Mouse (Mus musculus) C2C12 (cell line): ENCODE measurements around the gene Arsa. TPM values are rescaled to one million over a fixed set of nuclear protein-coding genes. Genes with fewer than 3 reads are reported as not detected.

ENCODE experiments used
- H3K27me3 ChIP-seq: one replicate; pipeline ENCODE4 v1.6.1; 2011; ENCODE audit not compliant: control insufficient read depth, insufficient read depth, insufficient read length
- H3K36me3 ChIP-seq: one replicate; pipeline ENCODE4 v1.6.1; 2011; ENCODE audit not compliant: control insufficient read depth, insufficient read depth
- H3K4me3 ChIP-seq: one replicate; pipeline ENCODE4 v1.5.1; 2011; ENCODE audit warnings: mild to moderate bottlenecking, control low read depth; ENCODE audit not compliant: poor library complexity, insufficient read depth, severe bottlenecking
- H3K79me2 ChIP-seq: one replicate; pipeline ENCODE4 v1.6.1; 2011; ENCODE audit not compliant: control insufficient read depth, insufficient read depth
- H3K79me3 ChIP-seq: one replicate; pipeline ENCODE4 v1.6.1; 2011; ENCODE audit warnings: low read depth, control low read depth
- H3ac ChIP-seq: one replicate; pipeline ENCODE3; 2011; ENCODE audit warnings: low read depth; ENCODE audit not compliant: control insufficient read depth, insufficient read length
- CEBPB ChIP-seq: IDR thresholded peaks from one replicate; pipeline ENCODE4 v1.6.1; 2011; ENCODE audit warnings: low read depth, mild to moderate bottlenecking, control low read depth, moderate library complexity
- CTCF ChIP-seq: IDR thresholded peaks from one replicate; pipeline ENCODE4 v1.5.1; 2011; ENCODE audit not compliant: control insufficient read depth, insufficient read depth, insufficient read length
- FOSL1 ChIP-seq: IDR thresholded peaks from one replicate; pipeline ENCODE4 v1.8.0; 2011; ENCODE audit warnings: mild to moderate bottlenecking, low read length; ENCODE audit not compliant: poor library complexity, insufficient read depth, severe bottlenecking
- MAX ChIP-seq: IDR thresholded peaks from one replicate; pipeline ENCODE4 v1.6.1; 2011; ENCODE audit warnings: mild to moderate bottlenecking, control low read depth
- MYOD1 ChIP-seq: IDR thresholded peaks from one replicate; pipeline ENCODE4 v1.6.1; 2011; ENCODE audit warnings: low read depth; ENCODE audit not compliant: control insufficient read depth, insufficient read length
- MYOG ChIP-seq: IDR thresholded peaks from one replicate; pipeline ENCODE4 v1.6.1; 2011; ENCODE audit not compliant: control insufficient read depth, insufficient read length; ENCODE audit errors: extremely low read depth
- USF1 ChIP-seq: IDR thresholded peaks from one replicate; pipeline ENCODE4 v1.6.1; 2011; ENCODE audit warnings: low read depth, mild to moderate bottlenecking, control low read depth, moderate library complexity
- polyA plus RNA-seq: library from polyadenylated mRNA; unstranded; fragments of >200 nt; fragmentation: generic; extraction: Trizol; gene quantifications from one replicate; pipeline ENCODE4 v1.2.1, GENCODE M21; 2012; ENCODE audit warnings: missing spikeins

The Arsa gene
- polyA plus RNA-seq, 1 experiment = 22.3 TPM

DNA sequence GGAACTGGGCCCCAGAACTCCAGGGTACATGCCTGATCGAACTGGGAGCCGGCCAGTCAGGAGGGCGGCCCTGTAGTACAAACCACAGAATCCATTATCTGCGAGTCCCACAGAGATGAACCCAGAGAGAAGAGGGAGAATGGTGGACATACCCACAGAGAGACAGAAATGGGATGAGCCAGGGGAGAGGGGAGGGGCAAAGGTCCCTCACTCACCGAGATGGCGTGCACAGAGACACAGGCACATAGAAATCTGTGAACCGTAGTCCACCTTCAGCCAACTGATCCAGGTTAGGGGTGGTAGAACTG lies 2.0 kb downstream of the Arsa start:
- H3K4me3 ChIP-seq = peak overlapping the region; percentile 45
- no peaks in the 10 kb centered on the region for H3K36me3 ChIP-seq
- H3K79me3 ChIP-seq = no peaks in the 10 kb centered on the region
- H3K79me2 ChIP-seq = no peaks in the 10 kb centered on the region
- no peak for TF ChIP-seq MAX
- no peak for TF ChIP-seq FOSL1
- no peak for TF ChIP-seq MYOG
- TF ChIP-seq USF1 = no peak
- no peak for TF ChIP-seq MYOD1
- TF ChIP-seq CTCF = no peak
- TF ChIP-seq CEBPB = no peak
- no peak overlapping the region for H3ac ChIP-seq
- no peaks in the 10 kb centered on the region for H3K27me3 ChIP-seq

DNA sequence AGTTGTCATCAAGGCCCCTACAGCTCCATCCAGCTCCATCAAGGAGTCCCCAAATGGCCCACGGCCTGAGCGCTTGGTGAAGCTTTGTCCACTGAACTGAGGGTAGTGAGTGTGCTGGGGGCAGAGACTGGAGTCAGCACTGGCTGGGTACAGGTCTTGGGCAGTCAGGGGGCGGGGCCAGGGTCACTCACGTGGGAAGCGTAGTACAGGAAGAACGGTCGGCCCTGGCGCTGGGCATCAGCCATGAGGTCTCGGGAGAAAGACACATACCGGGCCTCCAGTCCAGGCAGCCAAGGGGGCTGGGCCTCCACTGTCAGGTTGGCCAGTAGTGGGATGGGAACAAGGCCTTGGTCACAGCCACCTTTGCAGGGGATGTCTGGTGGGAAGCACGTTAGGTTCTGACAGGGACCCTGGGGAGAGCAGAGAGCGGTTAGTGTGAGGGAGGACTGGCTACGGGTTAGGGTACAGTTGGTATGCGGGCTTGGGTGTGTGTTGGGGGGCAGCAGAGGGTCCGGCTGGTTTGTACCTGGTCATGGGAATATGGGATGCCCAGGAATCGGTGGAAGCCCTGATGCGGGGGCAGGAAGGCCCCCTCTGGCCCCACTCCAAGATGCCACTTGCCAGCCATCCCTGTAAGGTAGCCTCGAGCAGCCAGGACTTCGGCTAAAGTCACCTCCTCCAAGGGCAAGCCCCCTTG lies 2.5 kb downstream of the Arsa start:
- no peak overlapping the region for H3K4me3 ChIP-seq
- TF ChIP-seq CTCF (no peak), FOSL1 (no peak), MYOD1 (no peak), CEBPB (no peak), MAX (no peak), MYOG (no peak), USF1 (no peak)
- no peaks in the 10 kb centered on the region for H3K79me2 ChIP-seq
- no peaks in the 10 kb centered on the region for H3K79me3 ChIP-seq
- no peaks in the 10 kb centered on the region for H3K27me3 ChIP-seq
- H3K36me3 ChIP-seq = no peaks in the 10 kb centered on the region
- no peak overlapping the region for H3ac ChIP-seq

DNA sequence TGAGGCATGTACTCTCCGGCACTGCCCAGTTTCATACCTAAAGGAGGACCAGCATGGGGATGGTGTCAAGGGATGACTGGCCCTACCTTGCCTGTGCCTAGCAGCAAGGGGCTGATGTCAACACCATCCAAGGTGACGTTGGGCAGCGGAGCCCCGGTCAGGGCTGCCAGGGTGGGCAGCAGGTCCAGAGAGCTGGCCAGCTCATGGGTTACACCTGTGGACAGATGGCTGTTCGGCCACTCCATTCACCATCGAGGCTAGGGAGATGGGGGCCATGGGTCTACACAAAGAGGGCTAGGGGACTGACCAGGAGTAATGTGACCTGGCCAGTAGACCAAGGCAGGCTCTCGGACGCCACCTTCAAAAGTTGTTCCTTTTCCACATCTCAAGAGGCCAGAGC lies 3.3 kb downstream of the Arsa start:
- no peak for TF ChIP-seq MYOG
- TF ChIP-seq MAX = no peak
- no peak for TF ChIP-seq CTCF
- no peak for TF ChIP-seq USF1
- no peak for TF ChIP-seq CEBPB
- no peak for TF ChIP-seq MYOD1
- TF ChIP-seq FOSL1 = no peak

DNA sequence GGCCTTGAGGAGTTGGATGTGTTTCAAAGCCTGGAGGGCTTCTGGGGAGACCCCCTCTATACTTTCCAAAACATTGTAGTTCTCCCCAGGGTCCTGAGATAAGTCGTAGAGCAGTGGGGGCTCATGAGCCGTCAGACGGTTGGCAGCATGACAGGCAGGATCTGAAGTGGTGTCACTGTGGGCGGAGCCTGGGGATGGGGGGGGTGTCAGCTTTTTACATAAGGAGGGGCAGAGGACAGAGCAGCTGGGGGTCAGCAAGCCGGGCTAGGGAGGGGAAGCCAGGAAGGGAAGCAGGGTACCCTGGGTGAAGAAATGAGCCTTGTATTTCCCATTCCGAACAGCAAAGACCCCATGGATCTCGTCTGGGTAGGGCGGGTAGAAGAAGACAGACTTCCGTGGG lies 3.9 kb downstream of the Arsa start:
- H3K27me3 ChIP-seq = no peaks in the 10 kb centered on the region
- TF ChIP-seq FOSL1 (no peak), CEBPB (no peak), MYOG (no peak), MYOD1 (no peak), MAX (no peak), USF1 (no peak), CTCF (no peak)
- H3K79me3 ChIP-seq = no peaks in the 10 kb centered on the region
- no peak overlapping the region for H3ac ChIP-seq
- H3K36me3 ChIP-seq = no peaks in the 10 kb centered on the region
- no peak overlapping the region for H3K4me3 ChIP-seq
- no peaks in the 10 kb centered on the region for H3K79me2 ChIP-seq

More for the DNA sequence above, 3.3 kb downstream of the Arsa start:
- no peaks in the 10 kb centered on the region for H3K79me2 ChIP-seq
- no peaks in the 10 kb centered on the region for H3K36me3 ChIP-seq
- no peaks in the 10 kb centered on the region for H3K79me3 ChIP-seq
- no peaks in the 10 kb centered on the region for H3K27me3 ChIP-seq
- H3K4me3 ChIP-seq = no peak overlapping the region
- no peak overlapping the region for H3ac ChIP-seq

DNA sequence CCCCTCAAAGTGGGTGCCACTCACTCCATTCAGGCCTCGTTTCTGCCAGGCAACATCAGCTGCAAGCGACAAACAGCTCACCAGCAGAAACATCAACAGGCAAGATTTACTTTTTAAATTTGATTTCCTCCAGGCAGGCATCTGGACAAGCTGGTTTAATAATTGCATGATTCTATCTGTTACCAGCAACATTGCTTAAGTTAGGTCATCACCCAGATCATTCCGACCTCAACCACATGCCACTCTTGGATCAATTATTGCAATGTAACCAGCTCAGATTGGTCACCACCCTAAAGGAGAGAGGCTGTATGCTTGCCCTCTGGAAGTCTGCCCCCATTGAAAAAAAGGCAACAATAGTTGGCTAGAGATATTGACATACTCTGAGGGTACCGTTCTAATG lies 5.7 kb downstream of the Arsa start:
- H3K4me3 ChIP-seq = no peak overlapping the region
- H3ac ChIP-seq = no peak overlapping the region
- no peaks in the 10 kb centered on the region for H3K36me3 ChIP-seq
- no peaks in the 10 kb centered on the region for H3K79me2 ChIP-seq
- no peak for TF ChIP-seq MYOD1
- TF ChIP-seq CEBPB = no peak
- TF ChIP-seq MAX = no peak
- TF ChIP-seq USF1 = no peak
- TF ChIP-seq CTCF = no peak
- no peak for TF ChIP-seq MYOG
- TF ChIP-seq FOSL1 = no peak
- H3K79me3 ChIP-seq = no peaks in the 10 kb centered on the region
- H3K27me3 ChIP-seq = peaks cover under 1% of the 10 kb centered on the region
